Mouse (Mus musculus) erythroblast, adult 5-6 weeks (primary cell): ENCODE measurements around the gene Tex26. TPM values are rescaled to one million over a fixed set of nuclear protein-coding genes. Genes with fewer than 3 reads are reported as not detected.

Source experiments
- ATAC-seq: replicated peaks from 2 replicates; pipeline ENCODE4 v1.8.0; 2016; ENCODE audit warnings: moderate number of reproducible peaks, mild to moderate bottlenecking, moderate TSS enrichment, inconsistent platforms; ENCODE audit not compliant: poor library complexity, low FRiP score, severe bottlenecking
- total RNA-seq, 2 experiments: library from RNA; stranded (forward) in 1 of 2; stranded (reverse) in 1 of 2; fragments of 150-400 nt in 1 of 2; fragments of 200-764, 138-1000 nt in 1 of 2; gene quantifications; 2 replicates each; pipeline versions ENCODE4 v1.2.3 to v1.2.4; 2015 to 2017; ENCODE audit warnings: low replicate concordance in 2 of 2

The Tex26 gene
- total RNA-seq, 2 experiments from 2014 or later = not detected

- no peak for ATAC-seq
Observed at GRCm38 (mm10) chr5:149483321-149484052, 44.0 kb downstream of the Tex26 start.

- no peak for ATAC-seq
Observed at GRCm38 (mm10) chr5:149484270-149484669, 44.8 kb downstream of the Tex26 start.

- ATAC-seq = no peak
Observed at GRCm38 (mm10) chr5:149485447-149485846, 46.0 kb downstream of the Tex26 start.

- ATAC-seq = no peak
Observed at GRCm38 (mm10) chr5:149488360-149489021, 49.0 kb downstream of the Tex26 start.

GRCm38 (mm10) chr5:149489136-149489535 lies 49.7 kb downstream of the Tex26 start:
- ATAC-seq = no peak

- no peak for ATAC-seq
Observed at GRCm38 (mm10) chr5:149490275-149490674, 50.8 kb downstream of the Tex26 start.

GRCm38 (mm10) chr5:149495655-149496054 lies 56.2 kb downstream of the Tex26 start:
- ATAC-seq = no peak

GRCm38 (mm10) chr5:149496401-149497066 lies 57.1 kb downstream of the Tex26 start:
- ATAC-seq = no peak

- no peak for ATAC-seq
Observed at GRCm38 (mm10) chr5:149499936-149500335, 60.5 kb downstream of the Tex26 start.

GRCm38 (mm10) chr5:149503423-149504175 lies 64.1 kb downstream of the Tex26 start:
- ATAC-seq = no peak

- ATAC-seq = no peak
Observed at GRCm38 (mm10) chr5:149504985-149505384, 65.5 kb downstream of the Tex26 start.

GRCm38 (mm10) chr5:149506033-149506432 lies 66.6 kb downstream of the Tex26 start:
- ATAC-seq = no peak

GRCm38 (mm10) chr5:149508094-149509029 lies 68.9 kb downstream of the Tex26 start:
- no peak for ATAC-seq

GRCm38 (mm10) chr5:149510323-149510722 lies 70.9 kb downstream of the Tex26 start:
- ATAC-seq = no peak

GRCm38 (mm10) chr5:149512695-149513094 lies 73.2 kb downstream of the Tex26 start:
- no peak for ATAC-seq

GRCm38 (mm10) chr5:149513438-149514086 lies 74.1 kb downstream of the Tex26 start:
- ATAC-seq = no peak

GRCm38 (mm10) chr5:149514087-149514671 lies 74.7 kb downstream of the Tex26 start:
- ATAC-seq = no peak

GRCm38 (mm10) chr5:149514890-149515289 lies 75.4 kb downstream of the Tex26 start:
- ATAC-seq = no peak
